Mouse (Mus musculus) cerebellum, adult (tissue): Measurements from ENCODE around the gene Slc17a8.

Source experiments
- ATAC-seq: cut with Nextera tagmentation; 2 replicates; pipeline ENCODE4 v1.9.2; 2017; ENCODE audit warnings: mild to moderate bottlenecking, moderate library complexity, mixed read lengths; ENCODE audit not compliant: insufficient number of reproducible peaks, low FRiP score, low TSS enrichment

Gene Slc17a8

DNA sequence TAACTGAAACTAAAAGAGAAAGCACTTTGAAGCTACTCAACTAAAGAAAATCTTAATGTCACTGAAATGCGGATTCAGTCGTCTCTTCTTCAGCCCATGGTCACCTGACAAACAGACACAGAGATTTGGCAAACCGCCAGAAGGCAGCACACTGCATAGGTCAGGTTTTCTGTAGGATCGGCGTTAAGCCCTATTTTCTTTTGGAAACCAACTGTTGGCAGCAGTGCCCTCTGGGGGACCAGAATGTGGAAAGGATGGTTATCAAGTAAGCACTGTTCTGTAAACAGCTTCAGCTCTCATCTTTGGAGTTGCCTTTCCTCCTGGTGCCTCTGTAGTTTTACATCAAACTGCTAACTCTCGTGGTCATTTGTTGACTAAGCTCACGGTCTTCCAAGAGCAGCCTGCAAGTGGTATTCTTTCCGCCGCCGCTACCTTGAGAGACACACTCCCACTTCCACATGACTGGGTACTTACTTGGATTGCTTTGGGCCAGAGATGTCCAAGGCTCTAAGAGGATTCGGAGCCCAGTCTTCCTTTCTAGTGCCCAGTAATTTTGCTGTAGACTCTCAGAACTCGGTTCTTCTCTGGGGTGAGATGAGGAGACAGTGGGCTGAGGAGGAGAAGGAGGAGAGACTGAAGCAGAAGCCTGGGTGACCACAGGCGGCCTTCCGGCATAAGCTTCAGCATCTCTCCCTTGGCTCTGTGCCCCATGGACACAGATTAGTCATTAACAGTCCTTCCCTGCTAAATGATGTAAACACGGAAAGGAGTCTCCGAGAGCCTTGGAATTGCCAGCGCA is 87.9 kb downstream of the Slc17a8 start, which contains the start of gene Nr1h4:
Nr1h4 (minus strand) TSS at position 657 of the 799 bp plus-strand sequence.
- peak; percentile 79 for ATAC-seq

GRCm38 (mm10) chr10:89532451-89532850 is 88.6 kb downstream of the Slc17a8 start:
- ATAC-seq, result no peak

- no peak for ATAC-seq
These were observed 89.1 kb downstream of the Slc17a8 start for GRCm38 (mm10) chr10:89531976-89532375.

GRCm38 (mm10) chr10:89531194-89531634 is 89.8 kb downstream of the Slc17a8 start:
- ATAC-seq, result no peak

- no peak for ATAC-seq
These were observed 94.0 kb downstream of the Slc17a8 start for GRCm38 (mm10) chr10:89527054-89527453.

DNA sequence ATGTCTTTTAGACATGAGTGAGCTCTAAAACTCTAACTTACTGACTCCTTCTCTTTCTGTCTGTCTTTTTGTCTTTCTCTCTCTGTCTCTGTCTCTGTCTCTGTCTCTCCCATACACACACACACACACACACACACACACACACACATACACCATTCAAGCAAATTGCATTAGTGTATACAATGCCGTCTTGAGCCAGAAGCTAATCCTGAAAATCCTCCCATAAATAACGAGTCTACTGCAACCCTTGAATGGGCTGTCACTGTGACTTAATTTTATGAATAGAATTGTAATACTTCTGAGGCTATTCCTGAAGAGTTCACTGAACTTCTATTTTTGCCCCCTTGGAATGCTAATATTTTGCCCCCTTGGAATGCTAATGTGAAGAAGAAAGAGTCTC is 95.2 kb downstream of the Slc17a8 start:
- ATAC-seq, result no peak
